Mouse (Mus musculus) myocyte (in vitro differentiated cells): ENCODE measurements around the gene Slc44a5. TPM values are rescaled to one million over a fixed set of nuclear protein-coding genes. Genes with fewer than 3 reads are reported as not detected.

Source experiments
- H3K27me3 ChIP-seq: one replicate; pipeline ENCODE4 v1.6.1; 2011; ENCODE audit not compliant: control insufficient read depth, insufficient read depth, insufficient read length
- H3K36me3 ChIP-seq: one replicate; pipeline ENCODE4 v1.6.1; 2011; ENCODE audit not compliant: control insufficient read depth, insufficient read depth
- H3K4me2 ChIP-seq: one replicate; pipeline ENCODE4 v1.6.1; 2011; ENCODE audit warnings: low read depth, control low read depth
- H3K4me3 ChIP-seq: one replicate; pipeline ENCODE4 v1.5.1; 2011; ENCODE audit warnings: mild to moderate bottlenecking, control low read depth, moderate library complexity
- H3K79me2 ChIP-seq: one replicate; pipeline ENCODE4 v1.6.1; 2011; ENCODE audit not compliant: control insufficient read depth, insufficient read depth
- H3ac ChIP-seq: one replicate; pipeline ENCODE4 v1.6.1; 2011; ENCODE audit not compliant: control insufficient read depth, insufficient read length
- CEBPB ChIP-seq: IDR thresholded peaks from 2 replicates; pipeline ENCODE4 v1.6.1; 2011; ENCODE audit warnings: mild to moderate bottlenecking, moderate library complexity; ENCODE audit not compliant: poor library complexity, insufficient read depth, severe bottlenecking
- E2F4 ChIP-seq: IDR thresholded peaks from one replicate; pipeline ENCODE4 v1.6.1; 2011; ENCODE audit warnings: mild to moderate bottlenecking, control low read depth, moderate library complexity; ENCODE audit not compliant: insufficient read depth
- MAX ChIP-seq: IDR thresholded peaks from one replicate; pipeline ENCODE4 v1.6.1; 2011; ENCODE audit warnings: low read depth, mild to moderate bottlenecking, control low read depth
- MYOD1 ChIP-seq, 3 experiments: IDR thresholded peaks; one replicate each; pipeline ENCODE4 v1.6.1; 2011; ENCODE audit warnings: control low read depth in 2 of 3, low read depth in 2 of 3, mild to moderate bottlenecking in 2 of 3, moderate library complexity in 1 of 3; ENCODE audit not compliant: insufficient read length in 2 of 3, control insufficient read depth in 1 of 3
- MYOG ChIP-seq, 3 experiments: IDR thresholded peaks; one replicate each; pipeline ENCODE4 v1.6.1; 2011; ENCODE audit warnings: control low read depth in 2 of 3, low read depth in 2 of 3, mild to moderate bottlenecking in 2 of 3; ENCODE audit not compliant: insufficient read length in 2 of 3, control insufficient read depth in 1 of 3, insufficient read depth in 1 of 3
- POLR2A ChIP-seq: IDR thresholded peaks from one replicate; pipeline ENCODE4 v1.6.1; 2011; ENCODE audit warnings: low read depth, mild to moderate bottlenecking, control low read depth, moderate library complexity; ENCODE audit not compliant: insufficient read length
- POLR2AphosphoS2 ChIP-seq: IDR thresholded peaks from one replicate; pipeline ENCODE4 v1.6.1; 2011; ENCODE audit warnings: low read depth, control low read depth; ENCODE audit not compliant: insufficient read length
- REST ChIP-seq: IDR thresholded peaks from one replicate; pipeline ENCODE4 v1.6.1; 2011; ENCODE audit warnings: mild to moderate bottlenecking, control low read depth, moderate library complexity; ENCODE audit not compliant: insufficient read depth, insufficient read length
- SRF ChIP-seq: IDR thresholded peaks from one replicate; pipeline ENCODE4 v1.6.1; 2011; ENCODE audit warnings: low read depth; ENCODE audit not compliant: control insufficient read depth, insufficient read length
- TCF12 ChIP-seq: IDR thresholded peaks from one replicate; pipeline ENCODE4 v1.6.1; 2011; ENCODE audit warnings: mild to moderate bottlenecking, control low read depth; ENCODE audit not compliant: poor library complexity, insufficient read depth, severe bottlenecking
- TCF3 ChIP-seq: IDR thresholded peaks from one replicate; pipeline ENCODE4 v1.6.1; 2011; ENCODE audit warnings: low read depth, control low read depth; ENCODE audit not compliant: insufficient read length
- polyA plus RNA-seq: library from polyadenylated mRNA; unstranded; fragments of >200 nt; fragmentation: generic; extraction: Trizol; gene quantifications from one replicate; pipeline ENCODE4 v1.2.1, GENCODE M21; 2012; ENCODE audit warnings: missing spikeins

Gene Slc44a5
- polyA plus RNA-seq, 1 experiment: not detected

GRCm38 (mm10) chr3:154301102-154301501 is 327.9 kb downstream of the Slc44a5 start:
- Histone ChIP-seq H3K4me2 (no peak overlapping the region), H3K36me3 (no peaks in the 10 kb centered on the region), H3ac (no peak overlapping the region), H3K27me3 (no peaks in the 10 kb centered on the region), H3K4me3 (no peak overlapping the region), H3K79me2 (no peaks in the 10 kb centered on the region)
- TF ChIP-seq MYOD1 (IDR thresholded peaks at IDR 0.05; ENCODE audit: control insufficient read depth in 1 of 3, insufficient read length in 2 of 3, low read depth in 2 of 3) (no peak), REST (no peak), MAX (no peak), MYOG (IDR thresholded peaks at IDR 0.05; ENCODE audit: control insufficient read depth in 1 of 3, insufficient read depth in 1 of 3, insufficient read length in 2 of 3, low read depth in 2 of 3) (no peak), E2F4 (no peak), TCF12 (no peak), CEBPB (no peak)

GRCm38 (mm10) chr3:154305163-154305884 is 332.1 kb downstream of the Slc44a5 start:
- H3K36me3 ChIP-seq: no peaks in the 10 kb centered on the region
- no peak for TF ChIP-seq SRF
- TF ChIP-seq POLR2A: no peak
- no peak for TF ChIP-seq MYOD1 (IDR thresholded peaks at IDR 0.05; ENCODE audit: control insufficient read depth in 1 of 3, insufficient read length in 2 of 3, low read depth in 2 of 3)
- TF ChIP-seq TCF12: no peak
- TF ChIP-seq E2F4: no peak
- TF ChIP-seq POLR2AphosphoS2: no peak
- no peak for TF ChIP-seq MYOG (IDR thresholded peaks at IDR 0.05; ENCODE audit: control insufficient read depth in 1 of 3, insufficient read depth in 1 of 3, insufficient read length in 2 of 3, low read depth in 2 of 3)
- H3K4me2 ChIP-seq: no peak overlapping the region
- no peaks in the 10 kb centered on the region for H3K79me2 ChIP-seq
- H3ac ChIP-seq: no peak overlapping the region
- H3K4me3 ChIP-seq: no peak overlapping the region
- H3K27me3 ChIP-seq: no peaks in the 10 kb centered on the region

GRCm38 (mm10) chr3:154317651-154318248 is 344.5 kb downstream of the Slc44a5 start:
- TF ChIP-seq POLR2A (no peak), TCF12 (no peak), MYOD1 (IDR thresholded peaks at IDR 0.05; ENCODE audit: control insufficient read depth in 1 of 3, insufficient read length in 2 of 3, low read depth in 2 of 3) (no peak), TCF3 (no peak)
- H3ac ChIP-seq: no peak overlapping the region
- no peaks in the 10 kb centered on the region for H3K79me2 ChIP-seq
- H3K36me3 ChIP-seq: no peaks in the 10 kb centered on the region
- no peak overlapping the region for H3K4me3 ChIP-seq
- H3K4me2 ChIP-seq: no peak overlapping the region
- no peaks in the 10 kb centered on the region for H3K27me3 ChIP-seq

Other genes starting within 250 kb of the Slc44a5 start
- gene St6galnac3, start 248.3 kb upstream of the Slc44a5 start, polyA plus RNA-seq: not detected
- gene Asb17, start 129.2 kb upstream of the Slc44a5 start, polyA plus RNA-seq: not detected
- 0.02 TPM for gene Msh4, start 67.3 kb upstream of the Slc44a5 start, polyA plus RNA-seq
- 70.5 TPM for gene Rabggtb, start 60.4 kb upstream of the Slc44a5 start, polyA plus RNA-seq
- gene Acadm, start 28.8 kb upstream of the Slc44a5 start, polyA plus RNA-seq: 36.8 TPM